Mouse (Mus musculus) kidney, adult 2 months (tissue): ENCODE data around the gene Gm10226. TPM values are rescaled to one million over a fixed set of nuclear protein-coding genes. Genes with fewer than 3 reads are reported as not detected.
"Not testable (repeated sequence)": the region's sequence is repeated elsewhere in the genome, so short reads cannot be mapped to it uniquely, and the experiment has no call there.

Experiments
- DNase-seq: peaks from one replicate; pipeline ENCODE4 v3.0.0; 2021
- H3K27ac ChIP-seq: fragments of 200-500 bp; 2 replicates; pipeline ENCODE4 v1.5.1; 2012; ENCODE audit warnings: low read depth, low read length, control low read depth, inconsistent platforms; ENCODE audit not compliant: insufficient read depth
- H3K27me3 ChIP-seq: fragments of 200-500 bp; replicated peaks from 2 replicates; pipeline ENCODE4 v1.6.1; 2012; ENCODE audit warnings: mild to moderate bottlenecking, moderate library complexity, low read length, inconsistent platforms; ENCODE audit not compliant: control insufficient read depth, insufficient read depth
- H3K36me3 ChIP-seq: fragments of 200-500 bp; 2 replicates; pipeline ENCODE4 v1.6.1; 2012; ENCODE audit warnings: mild to moderate bottlenecking, moderate library complexity, low read length, inconsistent platforms; ENCODE audit not compliant: control insufficient read depth, insufficient read depth
- H3K4me1 ChIP-seq: fragments of 200-500 bp; 2 replicates; pipeline ENCODE4 v1.6.1; 2011; ENCODE audit warnings: low read length; ENCODE audit not compliant: control insufficient read depth, insufficient read depth
- H3K4me3 ChIP-seq: fragments of 200-500 bp; 2 replicates; pipeline ENCODE4 v1.5.1; 2011; ENCODE audit warnings: mild to moderate bottlenecking, low read depth, low read length, control low read depth; ENCODE audit not compliant: insufficient read depth
- CTCF ChIP-seq: fragments of 200-500 bp; conservative IDR thresholded peaks from 2 replicates; pipeline ENCODE4 v1.5.1; 2011; ENCODE audit warnings: low read depth, mild to moderate bottlenecking, control low read depth, low read length, moderate library complexity, mixed read lengths; ENCODE audit not compliant: insufficient read depth, insufficient read length
- POLR2A ChIP-seq: fragments of 200-500 bp; IDR thresholded peaks from one replicate; pipeline ENCODE4 v1.6.1; 2011; ENCODE audit warnings: low read depth, low read length, control low read depth
- WGBS: fragments of 180-500 bp; shearing (Covaris S2); methylation state at CpG from one replicate; pipeline ENCODE4 v1.1.7; 2018; 5-methylcytosine and 5-hydroxymethylcytosine counted together
- polyA plus RNA-seq: library from polyadenylated mRNA; depleted of rRNA; stranded (reverse); fragments of >200 nt; gene quantifications from 2 replicates; pipeline ENCODE4 v1.2.3, GENCODE M21; 2012; rRNA removed

Gene Gm10226
- polyA plus RNA-seq: not detected in 2 replicates

- no peak for DNase-seq
- TF ChIP-seq CTCF (no peak), POLR2A (no peak)
- no peaks in the 10 kb centered on the region; the same call in none of the 2 replicates for H3K36me3 ChIP-seq
- 95% methylated on average over 3 of the region's 3 CpGs for WGBS
- H3K27me3 ChIP-seq: no peaks in the 10 kb centered on the region
- H3K4me1 ChIP-seq: no peaks in the 10 kb centered on the region
- no peak within 1 kb of the TSS for H3K27ac ChIP-seq
- no peak within 1 kb of the TSS for H3K4me3 ChIP-seq
Measured at GRCm38 (mm10) chr17:21691560-21691959, at the start of gene Gm10226. Gene Gm10226 (plus strand): TSS chr17:21691860.

DNA sequence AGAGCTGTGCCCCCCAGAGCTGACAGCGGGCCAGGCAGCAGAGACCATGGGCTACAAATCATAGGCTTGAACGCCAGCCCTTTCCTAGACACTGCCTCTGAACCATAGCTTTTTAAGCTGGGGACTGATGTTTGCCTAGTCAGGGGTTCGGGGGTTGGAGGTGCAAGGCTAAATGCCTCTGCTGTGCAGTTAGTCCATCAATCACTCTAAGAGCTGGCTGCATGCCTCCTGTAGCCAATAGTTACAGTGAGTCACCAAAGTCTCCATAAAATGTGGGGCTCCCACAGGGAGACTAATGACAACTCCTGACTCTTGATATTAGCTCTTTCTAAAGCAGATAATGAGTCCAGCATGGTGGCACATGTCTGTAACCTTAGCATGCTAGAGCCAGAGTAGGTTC is 42.9 kb upstream of the Gm10226 start:
- Histone ChIP-seq H3K27me3 (no peaks in the 10 kb centered on the region), H3K27ac (no peak overlapping the region), H3K36me3 (no peaks in the 10 kb centered on the region), H3K4me1 (no peaks in the 10 kb centered on the region), H3K4me3 (no peak overlapping the region)
- 45% methylated on average over 3 of the region's 3 CpGs for WGBS
- no peak for DNase-seq
- no peak for TF ChIP-seq CTCF
- TF ChIP-seq POLR2A: no peak

DNA sequence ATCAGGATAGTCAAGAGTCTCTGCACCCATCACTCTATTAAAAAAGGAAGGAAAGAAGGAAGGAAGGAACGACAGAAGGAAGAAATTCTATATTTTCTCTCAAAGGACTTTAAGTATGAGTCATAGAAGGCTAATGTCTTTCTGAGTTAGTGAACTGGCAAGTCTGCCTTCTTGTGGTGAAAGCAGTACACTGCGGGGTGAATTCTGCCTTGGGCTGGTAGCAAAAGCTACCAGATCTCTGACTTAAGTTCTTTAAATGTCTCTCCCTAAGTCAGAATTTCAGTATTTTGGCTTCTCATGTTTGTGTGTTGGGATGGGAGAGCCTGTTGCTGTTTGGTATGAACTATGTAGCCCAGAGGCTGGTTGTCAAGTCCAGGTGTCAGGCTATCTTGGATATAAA is 41.7 kb upstream of the Gm10226 start:
- WGBS: 26% methylated on average over 2 of the region's 2 CpGs
- Histone ChIP-seq H3K4me3 (peak overlapping the region; percentile 79), H3K36me3 (no peaks in the 10 kb centered on the region), H3K27me3 (no peaks in the 10 kb centered on the region), H3K27ac (peak overlapping the region; percentile 39; the same call in 1 of the 2 replicates), H3K4me1 (no peaks in the 10 kb centered on the region)
- TF ChIP-seq CTCF: peak; percentile 21; the same call in 1 of the 2 replicates
- TF ChIP-seq POLR2A: no peak
- no peak for DNase-seq

- not testable (repeated sequence) for H3K4me1 ChIP-seq, H3K36me3 ChIP-seq, H3K27me3 ChIP-seq
- 2% methylated on average over 17 of the region's 17 CpGs for WGBS
- Histone ChIP-seq H3K4me3 (peak within 1 kb of the TSS; percentile 79), H3K27ac (peak within 1 kb of the TSS; percentile 71; the same call in 1 of the 2 replicates)
- DNase-seq: peak; percentile 86
Measured at GRCm38 (mm10) chr17:21650364-21650907, 41.2 kb upstream of the Gm10226 start, which contains the start of gene Zfp983. Gene Zfp983 (plus strand): TSS chr17:21650624.

DNA sequence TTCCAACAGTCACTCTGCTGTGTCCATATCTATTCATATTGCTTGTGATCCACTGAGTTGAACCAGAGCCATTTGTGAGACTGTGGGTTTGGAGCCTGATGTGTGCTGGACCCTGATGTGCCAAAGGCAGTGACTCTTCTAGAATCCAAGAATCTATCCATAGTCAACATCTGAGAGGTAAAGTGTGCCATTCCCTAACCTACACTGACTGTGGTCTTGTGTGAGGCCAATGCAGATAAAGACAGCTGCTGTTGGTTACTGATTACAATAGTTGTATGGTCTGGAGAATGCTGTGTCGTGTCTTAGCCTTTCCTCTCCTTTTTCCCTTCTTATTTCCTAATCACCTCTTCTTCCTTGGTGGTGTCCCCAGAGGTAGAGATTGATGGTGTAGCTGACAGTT is 12.8 kb upstream of the Gm10226 start:
- H3K27ac ChIP-seq, H3K4me3 ChIP-seq, H3K27me3 ChIP-seq, H3K4me1 ChIP-seq, H3K36me3 ChIP-seq, DNase-seq: not testable (repeated sequence)
- 19% methylated on average over 1 of the region's 1 CpGs for WGBS

- Histone ChIP-seq H3K36me3 (no peaks in the 10 kb centered on the region), H3K27ac (peak overlapping the region; percentile 79), H3K4me3 (peak overlapping the region; percentile 65), H3K27me3 (no peaks in the 10 kb centered on the region), H3K4me1 (no peaks in the 10 kb centered on the region; the same call in 1 of the 2 replicates)
- DNase-seq: peak; percentile 95
- WGBS: 2% methylated on average over 9 of the region's 9 CpGs
- TF ChIP-seq POLR2A (no peak), CTCF (peak; percentile 40)
Measured at GRCm38 (mm10) chr17:21679273-21680018, 12.2 kb upstream of the Gm10226 start.

GRCm38 (mm10) chr17:21680019-21680376 is 11.7 kb upstream of the Gm10226 start:
- H3K27ac ChIP-seq: not testable (repeated sequence)

More at GRCm38 (mm10) chr17:21680019-21680376, 11.7 kb upstream of the Gm10226 start:
- DNase-seq, H3K4me1 ChIP-seq, H3K36me3 ChIP-seq, H3K27me3 ChIP-seq: not testable (repeated sequence)
- peak overlapping the region; percentile 65 for H3K4me3 ChIP-seq
- WGBS: 0% methylated on average over 10 of the region's 10 CpGs
